Mouse (Mus musculus): Measurements from ENCODE around the gene Memo1. TPM values are rescaled to one million over a fixed set of nuclear protein-coding genes. Genes with fewer than 3 reads are reported as not detected.

The Memo1 gene
- total and polyA plus RNA-seq, 3 experiments = 76.8 to 216 (median 110) TPM

DNA sequence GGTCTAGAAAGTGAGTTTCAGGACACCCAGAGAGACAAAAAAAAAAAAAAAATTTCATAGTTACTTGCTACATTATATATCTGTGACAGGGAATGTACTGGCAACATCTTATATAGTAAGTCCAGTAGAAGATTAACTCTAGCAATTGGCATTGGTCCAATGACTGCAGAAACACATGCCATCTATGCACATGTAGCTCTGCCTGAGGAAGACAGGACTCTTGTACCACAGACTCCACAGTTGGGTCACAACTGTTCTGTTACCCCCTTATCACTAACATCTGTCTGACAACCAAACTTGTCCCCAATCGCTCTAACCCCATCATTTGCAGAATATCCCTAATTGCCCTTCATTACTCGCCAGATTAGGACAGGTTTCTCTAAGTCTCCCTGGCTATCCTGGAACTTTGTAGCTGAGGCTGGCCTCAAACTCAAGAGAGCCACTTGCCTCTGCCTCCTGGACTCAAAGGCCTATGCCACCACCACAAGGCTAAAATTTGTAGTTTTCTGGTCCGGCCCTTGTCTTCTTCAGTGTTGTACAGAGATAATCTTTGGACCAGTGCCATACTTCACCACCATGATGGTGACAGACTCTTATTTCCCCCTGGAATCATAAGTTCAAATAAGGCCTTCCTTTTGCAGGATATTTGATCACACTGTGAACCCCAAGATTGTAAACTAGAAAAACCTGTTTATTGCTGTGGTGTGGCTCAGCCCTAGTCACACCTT lies 23.6 kb downstream of the Memo1 start:
- peak; percentile 18; the same call in 1 of the 2 replicates for ATAC-seq (ENCODE audit: extremely low read depth, insufficient number of reproducible peaks, low FRiP score, poor library complexity, severe bottlenecking)
- Histone ChIP-seq H3K9me3 (replicated peaks) (peaks cover 5% of the 10 kb centered on the region; the same call in 1 of the 2 replicates), H3K27me3 (ENCODE audit: insufficient read depth, low read length) (no peaks in the 10 kb centered on the region), H3K36me3 (replicated peaks) (peaks cover 14% of the 10 kb centered on the region), H3K4me1 (ENCODE audit: insufficient read depth, low read depth, low read length) (peaks cover 76% of the 10 kb centered on the region), H3K4me3 (ENCODE audit: low read depth, low read length) (no peak overlapping the region; the same call in 1 of the 2 replicates)
- no peak for DNase-seq (ENCODE audit: low spot score)
- TF ChIP-seq CTCF (IDR thresholded peaks at IDR 0.05; ENCODE audit: low read depth, low read length) (no peak), TAL1 (conservative IDR thresholded peaks at IDR 0.05; ENCODE audit: low read depth, low read length) (0 out of 2 replicates have a peak, but pooled peaks have one; percentile 21)

DNA sequence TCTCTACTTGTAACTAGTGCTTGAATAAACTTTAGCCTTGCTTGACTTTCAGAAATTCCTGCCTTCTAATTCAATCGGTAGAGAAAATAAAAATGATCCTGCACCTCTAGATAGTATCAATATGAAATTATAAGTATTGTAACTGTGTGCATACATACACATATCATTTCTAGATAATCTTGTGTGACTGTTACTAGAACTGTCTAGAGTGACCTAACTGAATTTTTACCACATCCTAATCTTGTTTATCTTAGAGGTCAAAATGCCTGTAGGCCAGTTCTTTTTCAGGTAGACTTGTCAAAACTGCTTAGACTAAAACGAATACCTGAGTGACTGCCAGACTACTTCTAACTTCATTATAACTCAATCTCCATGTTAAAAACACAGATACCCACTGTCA lies 25.1 kb downstream of the Memo1 start:
- Histone ChIP-seq H3K9me3 (replicated peaks) (peaks cover 5% of the 10 kb centered on the region; the same call in 1 of the 2 replicates), H3K36me3 (replicated peaks) (peaks cover 16% of the 10 kb centered on the region), H3K4me3 (ENCODE audit: low read depth, low read length) (no peak overlapping the region), H3K4me1 (ENCODE audit: insufficient read depth, low read depth, low read length) (peaks cover 82% of the 10 kb centered on the region), H3K27me3 (ENCODE audit: insufficient read depth, low read length) (no peaks in the 10 kb centered on the region)
- no peak for ATAC-seq (ENCODE audit: extremely low read depth, insufficient number of reproducible peaks, low FRiP score, poor library complexity, severe bottlenecking)
- DNase-seq (ENCODE audit: low spot score) = no peak
- TF ChIP-seq POLR2AphosphoS5 (IDR thresholded peaks at IDR 0.05; ENCODE audit: insufficient replicate concordance, low read depth, low read length) (no peak), TAL1 (conservative IDR thresholded peaks at IDR 0.05; ENCODE audit: low read depth, low read length) (no peak), GATA1 (IDR thresholded peaks at IDR 0.05; ENCODE audit: borderline replicate concordance, low read length) (no peak), GATA2 (IDR thresholded peaks at IDR 0.05; ENCODE audit: borderline replicate concordance, low read depth, low read length) (no peak), CTCF (IDR thresholded peaks at IDR 0.05; ENCODE audit: low read depth, low read length) (no peak)

DNA sequence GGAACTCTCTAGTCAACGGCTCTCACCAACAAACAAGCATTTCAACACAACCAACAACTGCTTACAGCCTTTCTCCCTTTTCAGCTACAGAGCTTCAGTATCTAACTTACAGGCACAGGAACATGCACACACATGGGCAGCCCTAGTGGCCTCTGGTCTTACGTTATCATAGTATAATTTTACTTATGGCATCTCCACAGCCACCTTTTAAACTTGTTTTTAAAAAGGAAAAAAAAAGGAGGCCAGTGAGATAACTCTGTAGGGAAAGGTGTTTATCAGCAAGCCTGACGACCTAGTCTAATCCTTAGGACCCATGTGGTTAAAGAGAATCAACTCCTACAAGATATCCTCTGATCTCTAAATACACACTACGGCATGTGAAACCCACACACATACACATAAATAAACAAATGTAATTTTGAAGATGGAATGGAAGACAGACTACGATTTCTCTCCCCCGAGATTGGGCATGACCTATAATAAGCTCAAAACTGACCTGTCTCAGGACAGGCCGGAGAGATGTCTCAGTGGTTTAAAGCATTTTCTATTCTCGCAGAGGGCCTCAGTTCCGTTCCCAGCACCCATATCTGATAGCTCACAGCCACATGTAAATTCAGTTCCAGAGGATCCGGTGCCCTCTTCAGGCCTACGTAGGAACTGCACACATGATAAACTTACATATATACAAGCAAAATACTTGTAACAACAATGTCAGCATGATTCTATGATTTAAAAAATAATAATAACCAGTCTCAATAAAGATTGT lies 27.7 kb downstream of the Memo1 start:
- Histone ChIP-seq H3K9me3 (replicated peaks) (peaks cover 5% of the 10 kb centered on the region; the same call in 1 of the 2 replicates), H3K4me1 (ENCODE audit: insufficient read depth, low read depth, low read length) (peaks cover 78% of the 10 kb centered on the region), H3K27me3 (ENCODE audit: insufficient read depth, low read length) (no peaks in the 10 kb centered on the region), H3K4me3 (ENCODE audit: low read depth, low read length) (no peak overlapping the region; the same call in 1 of the 2 replicates), H3K36me3 (replicated peaks) (peaks cover 26% of the 10 kb centered on the region)
- peak; percentile 88 for TF ChIP-seq TAL1 (conservative IDR thresholded peaks at IDR 0.05; ENCODE audit: low read depth, low read length)
- no peak for TF ChIP-seq GATA2 (IDR thresholded peaks at IDR 0.05; ENCODE audit: borderline replicate concordance, low read depth, low read length)
- peak; percentile 72 for ATAC-seq (ENCODE audit: extremely low read depth, insufficient number of reproducible peaks, low FRiP score, poor library complexity, severe bottlenecking)
- DNase-seq (ENCODE audit: low spot score) = no peak

DNA sequence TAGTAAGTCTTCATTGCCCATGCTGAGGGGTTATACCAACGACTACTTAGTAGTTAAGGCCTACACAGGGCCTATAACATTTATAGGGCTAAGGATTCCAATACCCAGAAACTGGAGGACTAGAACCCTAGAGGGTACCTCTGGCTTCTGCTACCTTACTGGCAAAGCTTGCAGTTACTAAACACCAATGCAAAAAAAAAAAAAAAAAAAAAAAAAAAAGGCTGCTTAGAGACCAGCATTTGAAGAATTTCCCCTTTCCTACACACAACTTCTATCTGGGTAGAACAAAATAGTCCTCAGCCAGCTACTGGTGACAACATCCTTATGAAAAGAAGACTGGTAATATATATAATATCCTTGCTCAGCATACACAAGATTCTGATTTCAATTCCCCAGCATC lies 29.7 kb downstream of the Memo1 start:
- Histone ChIP-seq H3K9me3 (replicated peaks) (peaks cover 5% of the 10 kb centered on the region; the same call in 1 of the 2 replicates), H3K4me3 (ENCODE audit: low read depth, low read length) (no peak overlapping the region; the same call in 1 of the 2 replicates), H3K27me3 (ENCODE audit: insufficient read depth, low read length) (no peaks in the 10 kb centered on the region), H3K36me3 (replicated peaks) (peaks cover 32% of the 10 kb centered on the region), H3K4me1 (ENCODE audit: insufficient read depth, low read depth, low read length) (peaks cover 71% of the 10 kb centered on the region)
- no peak for ATAC-seq (ENCODE audit: extremely low read depth, insufficient number of reproducible peaks, low FRiP score, poor library complexity, severe bottlenecking)
- no peak for TF ChIP-seq POLR2AphosphoS5 (IDR thresholded peaks at IDR 0.05; ENCODE audit: insufficient replicate concordance, low read depth, low read length)
- no peak for TF ChIP-seq GATA2 (IDR thresholded peaks at IDR 0.05; ENCODE audit: borderline replicate concordance, low read depth, low read length)
- no peak for TF ChIP-seq GATA1 (IDR thresholded peaks at IDR 0.05; ENCODE audit: borderline replicate concordance, low read length)
- no peak for TF ChIP-seq CTCF (IDR thresholded peaks at IDR 0.05; ENCODE audit: low read depth, low read length)
- TF ChIP-seq TAL1 (conservative IDR thresholded peaks at IDR 0.05; ENCODE audit: low read depth, low read length) = no peak
- no peak for DNase-seq (ENCODE audit: low spot score)

DNA sequence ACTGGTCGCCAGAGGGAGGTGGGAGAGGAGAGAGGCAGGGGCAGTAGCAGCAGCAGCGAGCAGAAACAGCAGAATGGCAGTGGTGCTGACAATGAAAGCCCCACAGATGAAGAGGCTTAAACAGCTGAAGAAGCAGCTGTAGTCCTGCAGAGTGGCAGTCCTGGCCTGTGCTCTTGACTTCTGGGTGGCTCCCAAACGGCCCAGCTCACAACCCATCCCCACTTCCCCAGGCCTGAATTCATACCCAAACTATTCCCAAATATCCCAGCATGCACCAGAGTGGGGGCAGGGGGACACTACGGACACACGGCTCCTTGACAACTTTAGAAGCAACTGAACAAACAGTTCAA lies 30.2 kb downstream of the Memo1 start:
- no peak for TF ChIP-seq POLR2AphosphoS5 (IDR thresholded peaks at IDR 0.05; ENCODE audit: insufficient replicate concordance, low read depth, low read length)
- TF ChIP-seq GATA2 (IDR thresholded peaks at IDR 0.05; ENCODE audit: borderline replicate concordance, low read depth, low read length) = no peak
- TF ChIP-seq GATA1 (IDR thresholded peaks at IDR 0.05; ENCODE audit: borderline replicate concordance, low read length) = no peak
- TF ChIP-seq TAL1 (conservative IDR thresholded peaks at IDR 0.05; ENCODE audit: low read depth, low read length) = no peak
- no peak for TF ChIP-seq CTCF (IDR thresholded peaks at IDR 0.05; ENCODE audit: low read depth, low read length)
- Histone ChIP-seq H3K27me3 (ENCODE audit: insufficient read depth, low read length) (no peaks in the 10 kb centered on the region), H3K4me1 (ENCODE audit: insufficient read depth, low read depth, low read length) (peaks cover 68% of the 10 kb centered on the region), H3K9me3 (replicated peaks) (peaks cover 5% of the 10 kb centered on the region; the same call in 1 of the 2 replicates), H3K4me3 (ENCODE audit: low read depth, low read length) (no peak overlapping the region; the same call in 1 of the 2 replicates), H3K36me3 (replicated peaks) (peaks cover 34% of the 10 kb centered on the region)
- DNase-seq (ENCODE audit: low spot score) (no peak), ATAC-seq (ENCODE audit: extremely low read depth, insufficient number of reproducible peaks, low FRiP score, poor library complexity, severe bottlenecking) (no peak)

DNA sequence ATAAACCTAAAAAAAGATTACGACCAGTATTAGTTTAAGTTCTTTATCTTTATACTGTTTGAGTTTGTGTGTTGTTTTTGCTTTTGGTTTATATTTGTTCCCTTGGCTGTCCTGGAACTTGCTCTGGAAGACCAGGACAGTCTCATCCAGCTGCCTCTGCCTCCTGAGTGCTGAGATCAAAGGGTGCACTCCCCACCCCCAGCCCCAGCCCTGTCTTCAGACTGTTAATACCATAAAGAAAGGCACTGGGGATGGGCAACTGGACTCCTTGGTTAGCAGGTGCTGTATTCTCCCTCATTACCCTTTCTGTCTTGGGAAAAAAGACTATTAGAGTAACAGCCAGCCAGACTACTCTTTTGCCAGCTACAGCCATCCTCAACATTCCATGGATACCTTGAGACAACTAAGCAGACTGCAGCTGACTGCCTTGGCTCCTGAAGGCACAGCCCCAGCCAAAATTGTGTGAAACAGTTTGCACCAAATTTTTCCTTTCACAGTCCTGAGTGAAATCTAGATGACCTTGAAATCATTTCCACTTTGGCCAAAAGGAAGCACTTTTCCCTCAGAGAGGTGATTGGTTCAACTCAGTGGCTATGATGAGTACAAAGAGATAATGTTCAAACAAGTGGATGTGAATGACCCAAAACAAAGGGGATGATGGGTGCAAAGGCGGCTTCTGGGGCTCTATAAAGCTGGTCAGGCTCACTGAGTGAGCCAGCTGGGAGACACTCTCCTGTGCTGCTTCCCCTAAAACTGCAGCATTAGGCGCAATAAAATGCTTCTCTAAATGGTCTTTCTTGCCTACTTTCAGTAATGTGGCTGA lies 30.8 kb downstream of the Memo1 start:
- peaks cover 5% of the 10 kb centered on the region; the same call in 1 of the 2 replicates for H3K9me3 ChIP-seq (replicated peaks)
- peaks cover 33% of the 10 kb centered on the region for H3K36me3 ChIP-seq (replicated peaks)
- TF ChIP-seq TAL1 (conservative IDR thresholded peaks at IDR 0.05; ENCODE audit: low read depth, low read length) (no peak), GATA2 (IDR thresholded peaks at IDR 0.05; ENCODE audit: borderline replicate concordance, low read depth, low read length) (no peak), GATA1 (IDR thresholded peaks at IDR 0.05; ENCODE audit: borderline replicate concordance, low read length) (no peak), POLR2AphosphoS5 (IDR thresholded peaks at IDR 0.05; ENCODE audit: insufficient replicate concordance, low read depth, low read length) (no peak), CTCF (IDR thresholded peaks at IDR 0.05; ENCODE audit: low read depth, low read length) (no peak)
- no peaks in the 10 kb centered on the region for H3K27me3 ChIP-seq (ENCODE audit: insufficient read depth, low read length)
- ATAC-seq (ENCODE audit: extremely low read depth, insufficient number of reproducible peaks, low FRiP score, poor library complexity, severe bottlenecking) = no peak
- peaks cover 63% of the 10 kb centered on the region for H3K4me1 ChIP-seq (ENCODE audit: insufficient read depth, low read depth, low read length)
- no peak overlapping the region; the same call in 1 of the 2 replicates for H3K4me3 ChIP-seq (ENCODE audit: low read depth, low read length)
- DNase-seq (ENCODE audit: low spot score) = no peak

Measured in G1E (cell line).